ENCODE assay signal across 8 mouse cellular contexts in genomic region chr2:32981725-32982271, GRCm38 (mm10). TPM values are rescaled to one million over a fixed set of nuclear protein-coding genes. Genes with fewer than 3 reads are reported as not detected.
DNase-seq lines count a peak whose midpoint lies in the region; ATAC-seq lines count a peak whose summit lies in the region.

TSS of gene Slc2a8 (minus strand) at chr2:32982083.

- H3K9me3 ChIP-seq in hindbrain, embryonic 16.5 days (ENCODE audit: control insufficient read depth, low read length) = no peaks in the 10 kb centered on the region

- H3K27ac ChIP-seq in hindbrain, embryonic 16.5 days (ENCODE audit: low read depth, low read length) = peak within 1 kb of the TSS; percentile 79
- peak within 1 kb of the TSS; percentile 25 for H3K27ac ChIP-seq in macrophage

- H3K79me2 ChIP-seq in macrophage (ENCODE audit: inconsistent target) = no peaks in the 10 kb centered on the region; the same call in 1 of the 2 replicates

- peak within 1 kb of the TSS; percentile 74 for H3K9ac ChIP-seq in hindbrain, embryonic 16.5 days (ENCODE audit: low read depth, low read length)

- no peaks in the 10 kb centered on the region for H3K36me3 ChIP-seq in hindbrain, embryonic 16.5 days (ENCODE audit: control insufficient read depth, insufficient read depth, low read length)
- no peaks in the 10 kb centered on the region for H3K36me3 ChIP-seq in macrophage (ENCODE audit: inconsistent target)

- under 1% methylated on average over 44 of the region's 50 CpGs for WGBS in hindbrain, embryonic 16.5 days
- 1% methylated on average over 50 of the region's 50 CpGs for WGBS in macrophage (ENCODE audit: missing documents)

- no peaks in the 10 kb centered on the region for H3K27me3 ChIP-seq in hindbrain, embryonic 16.5 days (replicated peaks; ENCODE audit: control insufficient read depth, insufficient read depth, low read length)

- peak; percentile 89 for DNase-seq in WW6 (ENCODE audit: low read depth, low spot score)
- DNase-seq in cerebellum, postnatal 4 days (ENCODE audit: low spot score in 2 of 2) = peak; percentile 70 to 85
- peak; percentile 93 for DNase-seq in gastrocnemius, adult 18-20 months (ENCODE audit: low spot score)
- peak; percentile 88 to 93 for DNase-seq in left cerebral cortex, adult 18-20 months (ENCODE audit: low spot score in 2 of 2)
- peak; percentile 96 for DNase-seq in right cerebral cortex, adult 18-20 months
- DNase-seq in urinary bladder, postnatal 10 days (ENCODE audit: low spot score) = peak; percentile 47

- peaks cover 16% of the 10 kb centered on the region for H3K4me1 ChIP-seq in hindbrain, embryonic 16.5 days (ENCODE audit: control insufficient read depth, insufficient read depth, low read depth, low read length)

- ATAC-seq in hindbrain, embryonic 16.5 days = peak; percentile 98

- H3K4me3 ChIP-seq in hindbrain, embryonic 16.5 days (ENCODE audit: low read length) = peak within 1 kb of the TSS; percentile 67
- peak within 1 kb of the TSS; percentile 55 for H3K4me3 ChIP-seq in macrophage (ENCODE audit: inconsistent target)

- peak within 1 kb of the TSS; percentile 97 for H3K4me2 ChIP-seq in hindbrain, embryonic 16.5 days (ENCODE audit: low read length)

RNA-seq across cellular contexts. Expression of gene Slc2a8, which starts in this region (rescaled TPM):
- 10 to 100 TPM; 11.4 to 13.1 TPM for total RNA-seq in gastrocnemius, adult 18-20 months (2021)
- 23.2 and 26.0 TPM in 2 replicates for polyA plus RNA-seq in hindbrain, embryonic 16.5 days (2015; fragmentation: Nextera tagmentation; extraction: Ambion mirVana)
- 10 to 100 TPM; 24.0 to 26.1 TPM for total RNA-seq in left cerebral cortex, adult 18-20 months (2021)
- total RNA-seq in macrophage (2018; cell fraction: chromatin; rRNA removed) = 10 to 100 TPM in 11 of 26 experiments, 1 to 10 TPM in 14, under 1 TPM in 1; 0.92 to 22.8 (median 9.1) TPM
- 10 to 100 TPM; 10.6 to 24.8 (median 15.1) TPM for total RNA-seq in macrophage (2018; cell fraction: cytosol; rRNA removed)
- 10 to 100 TPM in 21 of 26 experiments, 1 to 10 TPM in 5; 6.8 to 31.1 (median 14.9) TPM for total RNA-seq in macrophage (2018; cell fraction: nucleus; rRNA removed)
- polyA plus RNA-seq in macrophage (2018) = 7.4 to 18.5 TPM (median 18.2 TPM) in 3 replicates

Comparison
In these comparisons a context has a peak if more than half of its experiments do, and no peak if none do; other contexts are left out.
1. Peak in every context shown above with its lines: DNase-seq, ATAC-seq, H3K4me3 ChIP-seq and H3K27ac ChIP-seq.